Mouse (Mus musculus) intestine, embryonic 16.5 days (tissue): ENCODE data around the gene Cracr2a. TPM values are rescaled to one million over a fixed set of nuclear protein-coding genes. Genes with fewer than 3 reads are reported as not detected.

Experiments
- ATAC-seq: fragments of 200-750 bp; cut with Nextera tagmentation; 2 replicates; pipeline ENCODE4 v1.8.0; 2017; ENCODE audit warnings: moderate TSS enrichment, moderate library complexity
- H3K27ac ChIP-seq: fragments of 300-500 bp; sonication (generic); 2 replicates; pipeline ENCODE4 v1.5.1; 2014; ENCODE audit warnings: mild to moderate bottlenecking, low read length
- H3K27me3 ChIP-seq: fragments of 300-500 bp; sonication (generic); replicated peaks from 2 replicates; pipeline ENCODE4 v1.6.1; 2014; ENCODE audit warnings: low read length, control low read depth, mixed read lengths; ENCODE audit not compliant: control insufficient read depth, insufficient read depth
- H3K36me3 ChIP-seq: fragments of 300-500 bp; sonication (generic); 2 replicates; pipeline ENCODE4 v1.6.1; 2014; ENCODE audit warnings: low read length, control low read depth; ENCODE audit not compliant: control insufficient read depth, insufficient read depth
- H3K4me1 ChIP-seq: fragments of 300-500 bp; sonication (generic); 2 replicates; pipeline ENCODE4 v1.6.1; 2014; ENCODE audit warnings: low read length, control low read depth, mixed read lengths; ENCODE audit not compliant: control insufficient read depth, insufficient read depth
- H3K4me2 ChIP-seq: fragments of 300-500 bp; sonication (generic); 2 replicates; pipeline ENCODE4 v1.6.1; 2014; ENCODE audit warnings: low read depth, low read length, control low read depth
- H3K4me3 ChIP-seq: fragments of 300-500 bp; sonication (generic); 2 replicates; pipeline ENCODE4 v1.5.1; 2014; ENCODE audit warnings: mild to moderate bottlenecking, low read length
- H3K9ac ChIP-seq: fragments of 300-500 bp; sonication (generic); 2 replicates; pipeline ENCODE4 v1.6.1; 2014; ENCODE audit warnings: low read depth, low read length
- H3K9me3 ChIP-seq: fragments of 300-500 bp; sonication (generic); 2 replicates; pipeline ENCODE4 v1.6.1; 2016; ENCODE audit warnings: low read length, control low read depth; ENCODE audit not compliant: control insufficient read depth
- WGBS: fragments of 180-500 bp; shearing (Covaris S2); extraction: QIAGEN DNeasy Blood & Tissue Kit; methylation state at CpG from one replicate; pipeline ENCODE4 v1.1.7; 2014; 5-methylcytosine and 5-hydroxymethylcytosine counted together
- polyA plus RNA-seq: library from polyadenylated mRNA; unstranded; fragments of >200 nt; fragmentation: Nextera tagmentation; extraction: Ambion mirVana; gene quantifications from 2 replicates; pipeline ENCODE4 v1.2.1, GENCODE M21; 2015

Cracr2a gene
- polyA plus RNA-seq, 1 experiment from 2014 or later, result 2.6 TPM

GRCm38 (mm10) chr6:127614083-127614984, 53.2 kb downstream of the Cracr2a start:
- no peak for ATAC-seq
- no peak overlapping the region for H3K27ac ChIP-seq
- H3K4me1 ChIP-seq, result no peaks in the 10 kb centered on the region
- no peak overlapping the region for H3K9ac ChIP-seq
- H3K36me3 ChIP-seq, result no peaks in the 10 kb centered on the region
- H3K4me3 ChIP-seq, result no peak overlapping the region
- H3K9me3 ChIP-seq, result no peaks in the 10 kb centered on the region
- 46% methylated on average over 13 of the region's 13 CpGs for WGBS
- H3K4me2 ChIP-seq, result no peak overlapping the region
- H3K27me3 ChIP-seq, result no peaks in the 10 kb centered on the region

- WGBS, result 96% methylated on average over 1 of the region's 1 CpGs
- no peaks in the 10 kb centered on the region for H3K4me1 ChIP-seq
- H3K4me2 ChIP-seq, result no peak overlapping the region
- no peak for ATAC-seq
- H3K27me3 ChIP-seq, result no peaks in the 10 kb centered on the region
- no peak overlapping the region for H3K27ac ChIP-seq
- no peaks in the 10 kb centered on the region for H3K36me3 ChIP-seq
- H3K4me3 ChIP-seq, result no peak overlapping the region
- H3K9me3 ChIP-seq, result no peaks in the 10 kb centered on the region
- no peak overlapping the region for H3K9ac ChIP-seq
Measured at GRCm38 (mm10) chr6:127616623-127617022, 55.5 kb downstream of the Cracr2a start.

- Histone ChIP-seq H3K4me3 (no peak overlapping the region), H3K9me3 (no peaks in the 10 kb centered on the region), H3K27ac (no peak overlapping the region), H3K4me1 (no peaks in the 10 kb centered on the region), H3K27me3 (no peaks in the 10 kb centered on the region), H3K4me2 (no peak overlapping the region), H3K9ac (no peak overlapping the region), H3K36me3 (no peaks in the 10 kb centered on the region)
- ATAC-seq, result no peak
- 40% methylated on average over 10 of the region's 10 CpGs for WGBS
Measured at GRCm38 (mm10) chr6:127617258-127618025, 56.3 kb downstream of the Cracr2a start.

- no peaks in the 10 kb centered on the region for H3K4me1 ChIP-seq
- no peak overlapping the region for H3K4me3 ChIP-seq
- H3K4me2 ChIP-seq, result no peak overlapping the region
- no peak overlapping the region for H3K9ac ChIP-seq
- no peak for ATAC-seq
- no peaks in the 10 kb centered on the region for H3K9me3 ChIP-seq
- H3K36me3 ChIP-seq, result no peaks in the 10 kb centered on the region
- H3K27me3 ChIP-seq, result no peaks in the 10 kb centered on the region
- WGBS, result 81% methylated on average over 4 of the region's 4 CpGs
- no peak overlapping the region for H3K27ac ChIP-seq
Measured at GRCm38 (mm10) chr6:127618686-127619085, 57.5 kb downstream of the Cracr2a start.

- no peak overlapping the region for H3K4me3 ChIP-seq
- no peaks in the 10 kb centered on the region for H3K9me3 ChIP-seq
- H3K36me3 ChIP-seq, result no peaks in the 10 kb centered on the region
- WGBS, result 32% methylated on average over 5 of the region's 5 CpGs
- H3K9ac ChIP-seq, result no peak overlapping the region
- no peak for ATAC-seq
- H3K4me2 ChIP-seq, result no peak overlapping the region
- H3K27me3 ChIP-seq, result no peaks in the 10 kb centered on the region
- no peak overlapping the region for H3K27ac ChIP-seq
- no peaks in the 10 kb centered on the region for H3K4me1 ChIP-seq
Measured at GRCm38 (mm10) chr6:127625135-127625534, 64.0 kb downstream of the Cracr2a start.

DNA sequence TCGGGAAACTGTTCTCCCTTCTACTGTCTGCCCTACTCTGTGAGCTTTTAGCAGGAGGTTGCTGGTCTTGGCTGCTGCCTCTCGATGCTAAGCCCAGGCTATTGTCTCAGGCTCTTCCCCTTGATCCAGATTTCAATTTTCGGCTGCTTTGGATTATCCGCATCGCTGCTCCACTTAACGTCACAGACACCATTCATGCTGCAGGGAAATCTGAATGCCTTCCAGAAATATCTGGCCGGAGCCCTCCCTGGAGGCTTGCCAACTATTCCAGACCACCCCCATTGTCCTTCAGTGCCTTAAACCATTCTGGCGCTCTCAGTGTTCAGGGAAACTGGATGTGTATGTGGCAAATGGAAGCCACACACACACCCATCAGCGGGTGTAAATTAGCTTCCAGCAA, 66.3 kb downstream of the Cracr2a start:
- Histone ChIP-seq H3K9me3 (no peaks in the 10 kb centered on the region), H3K36me3 (no peaks in the 10 kb centered on the region), H3K9ac (no peak overlapping the region), H3K4me1 (no peaks in the 10 kb centered on the region), H3K27ac (no peak overlapping the region), H3K4me3 (no peak overlapping the region), H3K27me3 (no peaks in the 10 kb centered on the region), H3K4me2 (no peak overlapping the region)
- no peak for ATAC-seq
- 48% methylated on average over 9 of the region's 9 CpGs for WGBS

GRCm38 (mm10) chr6:127629249-127629648, 68.1 kb downstream of the Cracr2a start:
- H3K27ac ChIP-seq, result no peak overlapping the region
- H3K4me3 ChIP-seq, result no peak overlapping the region
- WGBS, result 92% methylated on average over 2 of the region's 2 CpGs
- H3K9me3 ChIP-seq, result no peaks in the 10 kb centered on the region
- H3K4me1 ChIP-seq, result no peaks in the 10 kb centered on the region
- H3K4me2 ChIP-seq, result no peak overlapping the region
- no peaks in the 10 kb centered on the region for H3K36me3 ChIP-seq
- no peak for ATAC-seq
- H3K27me3 ChIP-seq, result no peaks in the 10 kb centered on the region
- no peak overlapping the region for H3K9ac ChIP-seq

GRCm38 (mm10) chr6:127634858-127635257, 73.7 kb downstream of the Cracr2a start:
- Histone ChIP-seq H3K9me3 (no peaks in the 10 kb centered on the region), H3K27me3 (no peaks in the 10 kb centered on the region), H3K27ac (no peak overlapping the region), H3K9ac (no peak overlapping the region), H3K4me1 (no peaks in the 10 kb centered on the region), H3K4me3 (no peak overlapping the region), H3K4me2 (no peak overlapping the region), H3K36me3 (no peaks in the 10 kb centered on the region)
- no peak for ATAC-seq
- WGBS, result 66% methylated on average over 2 of the region's 2 CpGs

- Histone ChIP-seq H3K4me1 (no peaks in the 10 kb centered on the region), H3K4me3 (no peak overlapping the region), H3K27ac (no peak overlapping the region), H3K36me3 (no peaks in the 10 kb centered on the region), H3K27me3 (no peaks in the 10 kb centered on the region), H3K9ac (no peak overlapping the region), H3K4me2 (no peak overlapping the region), H3K9me3 (no peaks in the 10 kb centered on the region)
- WGBS, result 77% methylated on average over 9 of the region's 9 CpGs
- ATAC-seq, result no peak
Measured at GRCm38 (mm10) chr6:127635462-127636189, 74.5 kb downstream of the Cracr2a start.
